Mouse (Mus musculus): Measurements from ENCODE around the gene Jam2.

Jam2 gene

DNA sequence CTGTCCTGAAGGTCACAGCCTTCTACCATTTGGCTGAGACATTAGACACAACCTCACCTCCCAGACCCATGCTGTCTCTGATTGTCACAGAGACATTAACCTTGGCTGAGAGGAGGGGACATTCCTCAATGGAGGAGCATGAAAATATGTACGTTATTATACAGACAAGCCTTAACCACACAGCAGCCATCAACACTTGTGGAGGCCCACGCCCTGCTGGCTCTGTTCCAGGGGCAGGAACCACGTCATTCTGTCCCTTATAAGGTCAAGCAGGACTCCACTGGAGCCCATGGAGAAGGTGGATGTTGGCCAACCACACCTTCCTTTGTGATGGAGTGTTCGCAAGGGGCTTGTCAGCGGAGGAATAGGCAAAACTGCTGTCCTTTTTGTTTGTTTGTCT is 5.8 kb downstream of the Jam2 start:
- no peak for DNase-seq (ENCODE audit: low spot score in 2 of 2)

DNA sequence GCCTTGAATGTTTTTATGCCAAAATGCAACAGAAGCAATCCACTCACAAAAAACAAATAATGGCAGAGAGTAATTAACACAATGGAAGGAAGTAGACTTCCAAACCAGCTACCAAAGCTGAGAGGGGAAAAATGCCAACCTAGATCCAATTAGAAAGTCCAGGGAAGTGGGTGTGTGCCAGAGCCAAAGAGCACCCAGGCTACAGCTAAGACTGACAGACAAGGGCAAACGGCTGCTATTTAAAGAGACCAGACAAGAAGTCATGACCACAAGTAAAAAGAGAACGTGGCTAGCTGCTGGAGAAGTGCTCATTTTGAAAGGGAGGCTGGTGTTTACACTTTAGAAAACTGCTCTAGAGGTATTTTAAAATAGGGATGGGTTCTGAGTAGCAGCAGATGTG is 9.4 kb downstream of the Jam2 start:
- DNase-seq (ENCODE audit: low spot score in 2 of 2), result no peak

DNA sequence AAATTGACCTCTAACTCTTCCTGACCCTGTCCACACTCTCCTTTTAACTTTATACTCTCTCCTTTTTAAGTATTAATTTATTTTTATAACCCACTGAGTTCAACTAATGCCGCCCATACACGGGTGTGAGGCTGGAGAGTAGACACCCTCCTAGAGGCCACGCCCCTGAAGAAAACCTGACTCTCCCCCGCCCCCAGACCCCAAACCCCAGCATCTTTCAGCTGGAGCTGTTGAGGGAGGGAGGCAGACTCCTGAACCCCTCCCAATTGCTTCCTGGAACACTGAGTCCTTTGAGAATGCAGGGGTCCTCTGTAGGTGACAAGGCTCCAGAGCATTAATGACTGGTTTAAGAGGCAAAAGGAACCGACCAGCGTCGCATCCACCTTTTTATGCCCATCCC is 11.0 kb downstream of the Jam2 start:
- DNase-seq (ENCODE audit: low spot score in 2 of 2), result no peak

DNA sequence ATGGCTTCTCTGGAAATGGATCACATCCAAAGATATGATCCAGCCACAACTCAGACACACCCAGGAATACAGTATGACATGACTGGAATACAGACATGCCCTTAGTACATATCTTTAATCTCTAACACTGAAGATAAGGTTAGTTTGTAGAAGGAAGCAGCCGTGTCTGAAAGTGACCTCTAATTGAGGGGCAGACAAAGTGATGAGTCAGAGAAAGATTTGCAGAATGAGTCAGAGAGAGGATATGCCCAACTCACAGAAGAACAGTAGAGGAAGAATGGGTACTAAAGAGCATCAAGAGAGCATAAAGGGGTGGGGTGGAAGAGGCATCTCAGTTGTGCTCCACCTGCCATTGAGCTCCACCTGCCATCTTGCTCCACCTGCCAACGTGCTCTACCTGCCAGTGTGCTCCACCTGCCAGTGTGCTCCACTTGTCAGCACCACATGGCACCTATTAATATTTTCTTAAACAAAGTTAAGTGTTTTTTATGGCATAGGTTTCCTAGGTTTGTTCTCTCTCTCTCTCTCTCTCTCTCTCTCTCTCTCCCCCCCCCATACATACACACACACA is 16.8 kb downstream of the Jam2 start:
- no peak for DNase-seq (ENCODE audit: low spot score in 2 of 2)

DNA sequence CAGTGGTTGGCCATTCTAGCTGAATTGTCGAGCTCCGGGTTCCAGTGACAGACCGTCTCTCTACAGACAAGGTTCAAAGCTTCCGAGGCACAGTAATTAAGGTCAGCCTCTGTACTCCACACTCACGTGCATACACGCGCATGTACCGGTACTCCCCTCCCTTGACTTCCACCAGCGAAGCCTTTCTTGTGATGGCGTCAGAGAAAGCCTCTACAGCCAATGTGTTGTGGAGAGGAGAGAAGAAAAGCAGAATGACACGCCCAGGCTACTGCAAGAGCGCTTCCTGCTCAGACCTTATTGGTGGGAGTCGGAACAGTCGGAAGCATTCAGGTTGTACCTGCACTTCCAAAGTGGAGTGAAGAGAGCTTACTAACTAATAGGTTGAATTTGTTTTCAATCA is 19.5 kb downstream of the Jam2 start:
- DNase-seq (ENCODE audit: low spot score in 2 of 2), result no peak

DNA sequence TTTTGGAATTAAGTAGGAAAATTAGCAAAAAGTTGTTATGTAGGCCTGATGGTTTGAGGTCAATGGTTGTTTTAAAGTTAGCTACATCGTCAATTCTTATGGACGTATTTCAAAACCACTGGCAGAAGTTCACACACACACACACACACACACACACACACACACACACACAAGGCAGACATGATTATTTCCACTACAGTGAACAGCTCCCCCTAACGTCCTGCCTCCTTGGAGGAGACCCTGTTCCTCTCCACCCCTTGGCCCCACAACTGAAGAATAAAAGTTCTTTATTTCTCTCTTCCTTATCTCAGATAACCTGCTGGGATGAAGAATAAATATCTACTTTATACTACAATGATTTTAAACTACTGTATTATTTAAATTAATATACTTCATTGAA is 21.4 kb downstream of the Jam2 start:
- no peak for DNase-seq (ENCODE audit: low spot score in 2 of 2)

DNA sequence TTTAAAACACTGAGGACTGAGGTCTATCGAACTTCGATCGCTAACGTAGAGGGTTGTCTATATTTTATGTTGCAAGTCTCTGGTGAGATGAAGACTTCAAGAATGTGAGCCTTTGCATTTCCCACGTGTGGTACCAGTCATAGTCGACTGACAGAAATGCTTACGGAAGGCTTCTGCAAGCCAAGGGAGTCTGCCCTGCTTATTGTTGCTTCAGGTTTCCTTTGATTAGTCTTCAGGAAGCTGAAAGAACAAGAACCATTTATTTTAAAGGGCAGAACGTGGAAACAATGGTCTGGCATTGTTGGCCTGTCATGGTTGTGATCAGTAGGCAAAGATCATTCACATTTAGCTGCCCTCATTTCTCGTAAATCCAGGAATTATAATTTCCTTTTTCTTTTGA is 22.8 kb downstream of the Jam2 start:
- no peak for DNase-seq (ENCODE audit: low spot score in 2 of 2)

DNA sequence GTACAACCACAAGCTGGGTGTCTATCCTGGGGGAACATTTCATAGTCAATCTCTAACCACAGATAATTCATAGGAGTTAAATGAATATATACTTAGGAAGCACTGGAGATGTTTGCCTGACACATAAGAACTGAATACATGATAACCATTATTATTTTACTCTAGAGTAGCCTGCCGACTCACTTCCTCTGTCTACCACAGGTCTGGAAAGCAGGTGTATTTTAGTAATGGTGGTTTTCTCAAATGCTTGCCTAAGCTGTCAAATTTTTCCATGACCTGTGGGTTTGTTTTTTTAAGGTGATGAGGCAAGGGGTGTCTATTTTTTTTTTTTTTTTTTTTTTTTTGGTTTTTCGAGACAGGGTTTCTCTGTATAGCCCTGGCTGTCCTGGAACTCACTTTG is 26.1 kb downstream of the Jam2 start:
- DNase-seq (ENCODE audit: low spot score in 2 of 2), result no peak

DNA sequence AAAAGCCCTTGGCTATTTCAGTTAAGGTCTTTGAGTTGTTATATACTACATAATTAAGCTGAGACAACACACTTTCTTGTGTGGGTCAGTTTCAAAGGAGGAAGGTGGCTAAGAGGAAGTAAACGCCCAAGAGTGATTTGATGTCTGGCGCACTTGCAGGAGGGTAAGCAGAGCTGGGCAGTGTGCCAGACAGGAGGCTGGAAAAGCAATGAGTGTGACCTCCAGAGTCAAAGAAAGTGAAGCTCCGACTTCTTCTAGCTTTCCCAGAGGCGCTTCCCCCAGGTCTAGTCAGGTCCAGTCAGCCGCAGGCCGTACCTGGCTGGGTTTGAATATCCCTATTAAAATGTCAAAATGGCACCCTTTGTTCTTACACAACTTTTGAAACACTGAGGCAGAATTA is 28.3 kb downstream of the Jam2 start:
- no peak for DNase-seq (ENCODE audit: low spot score in 2 of 2)

DNA sequence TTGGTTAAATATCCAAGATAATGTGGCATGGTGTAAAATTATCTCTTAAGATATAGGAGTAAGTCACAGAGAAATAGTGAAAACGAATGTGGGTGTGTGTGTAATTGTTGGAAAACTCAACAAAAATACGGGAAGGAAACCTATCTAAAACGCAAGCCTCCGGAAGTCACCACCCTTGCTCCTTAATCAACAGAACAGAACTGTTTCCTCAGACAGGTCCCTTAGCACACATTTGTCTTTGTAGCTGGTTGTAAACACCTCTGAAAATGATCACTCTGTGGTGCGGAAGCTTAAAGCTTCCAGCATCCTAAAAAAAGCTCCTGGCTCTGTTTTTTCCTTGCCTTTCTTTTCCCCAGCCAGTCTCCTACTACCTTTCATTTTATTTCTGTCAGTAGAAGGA is 30.9 kb downstream of the Jam2 start:
- no peak for DNase-seq (ENCODE audit: low spot score in 2 of 2)

DNA sequence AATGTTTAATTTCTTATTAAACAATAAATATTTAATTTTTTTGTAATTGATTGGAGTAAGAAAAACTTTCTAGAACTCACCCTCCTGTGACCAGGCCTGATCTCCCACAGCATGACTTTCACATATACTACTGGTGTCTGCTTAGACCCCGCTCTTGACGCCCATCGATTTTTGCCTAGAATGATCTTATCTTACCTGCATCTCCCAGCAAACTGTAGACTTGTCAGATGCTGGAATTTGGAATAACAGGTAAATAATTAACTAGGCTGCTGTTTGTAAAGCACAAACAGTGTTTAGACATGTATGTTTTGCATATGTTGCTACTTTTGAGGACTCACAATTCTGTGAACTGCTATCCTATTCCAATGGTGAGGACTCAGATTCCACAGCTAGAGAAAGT is 32.3 kb downstream of the Jam2 start:
- DNase-seq (ENCODE audit: low spot score in 2 of 2), result no peak

DNA sequence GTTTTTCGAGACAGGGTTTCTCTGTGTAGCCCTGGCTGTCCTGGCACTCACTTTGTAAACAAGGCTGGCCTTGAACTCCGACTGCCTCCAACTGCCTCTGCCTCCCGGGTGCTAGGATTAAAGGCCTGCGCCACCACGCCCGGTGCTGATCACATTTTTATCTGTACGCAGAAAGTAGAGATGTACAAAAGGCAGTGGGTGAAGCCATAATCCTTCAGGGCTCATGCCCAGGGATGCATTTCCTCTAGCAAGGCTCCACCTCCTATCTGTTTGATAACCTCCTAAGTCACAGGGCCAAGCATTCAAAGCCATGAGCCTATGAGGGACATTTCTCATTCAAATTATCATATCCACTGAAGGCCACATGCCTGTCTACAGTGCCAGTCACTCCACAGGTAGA is 34.0 kb downstream of the Jam2 start:
- DNase-seq (ENCODE audit: low spot score in 2 of 2), result no peak

DNA sequence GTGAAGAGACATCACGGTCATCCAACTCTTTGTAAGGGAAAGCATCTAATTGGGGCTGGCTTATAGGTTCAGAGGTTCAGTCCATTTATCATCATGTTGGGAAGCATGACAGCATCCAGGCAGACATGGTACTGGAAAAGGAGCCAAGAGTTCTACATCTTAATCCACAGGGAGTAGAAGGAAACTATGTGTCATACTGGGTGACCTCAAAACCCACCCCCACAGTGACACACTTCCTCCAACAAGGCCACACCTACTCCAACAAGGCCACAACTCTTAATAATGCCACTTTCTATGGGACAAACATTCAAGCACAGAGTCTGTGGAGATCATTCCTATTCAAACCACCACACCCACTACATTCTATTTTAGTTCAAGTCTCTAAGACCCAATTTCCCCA is 36.3 kb downstream of the Jam2 start:
- no peak for DNase-seq (ENCODE audit: low spot score in 2 of 2)

DNA sequence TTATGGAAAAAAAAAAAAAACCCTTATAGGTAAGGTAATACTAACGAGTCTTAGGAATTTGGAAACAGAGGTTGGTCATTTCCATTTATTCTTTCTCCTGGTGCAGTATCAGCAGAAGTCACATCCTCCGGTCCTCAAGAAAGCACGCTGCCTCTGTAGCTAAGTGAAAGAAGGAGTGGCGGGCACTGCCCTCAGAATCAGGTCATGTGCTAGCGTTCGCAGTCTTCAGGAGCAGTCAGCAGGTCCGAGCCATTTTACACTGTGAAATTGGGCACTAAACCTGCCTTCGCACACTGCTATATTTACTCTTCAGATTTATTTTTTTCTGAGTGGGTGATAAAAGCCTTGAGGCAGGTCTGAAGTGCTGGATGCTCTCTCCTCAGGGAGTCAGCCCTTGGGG is 39.9 kb downstream of the Jam2 start:
- DNase-seq (ENCODE audit: low spot score in 2 of 2), result no peak

DNA sequence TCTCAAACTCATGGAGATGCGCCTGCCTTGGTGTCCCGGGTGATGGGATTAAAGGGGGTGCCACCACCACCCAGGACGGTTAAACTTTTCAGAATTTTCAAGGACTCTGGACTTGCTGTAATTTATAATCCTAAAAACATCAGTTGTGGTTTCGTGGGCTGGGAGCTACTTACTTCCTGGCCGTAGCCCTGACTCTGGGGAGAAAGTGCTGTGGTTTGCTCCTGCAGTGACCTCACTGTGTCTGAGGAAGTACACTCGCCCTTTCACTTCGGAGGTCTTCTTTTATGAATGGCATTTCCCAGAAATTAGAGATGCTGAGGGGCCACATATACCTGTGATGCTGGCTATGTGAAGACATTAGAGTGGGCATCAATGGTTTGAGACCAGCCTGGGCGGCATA is 40.6 kb downstream of the Jam2 start:
- no peak for DNase-seq (ENCODE audit: low spot score in 2 of 2)

DNA sequence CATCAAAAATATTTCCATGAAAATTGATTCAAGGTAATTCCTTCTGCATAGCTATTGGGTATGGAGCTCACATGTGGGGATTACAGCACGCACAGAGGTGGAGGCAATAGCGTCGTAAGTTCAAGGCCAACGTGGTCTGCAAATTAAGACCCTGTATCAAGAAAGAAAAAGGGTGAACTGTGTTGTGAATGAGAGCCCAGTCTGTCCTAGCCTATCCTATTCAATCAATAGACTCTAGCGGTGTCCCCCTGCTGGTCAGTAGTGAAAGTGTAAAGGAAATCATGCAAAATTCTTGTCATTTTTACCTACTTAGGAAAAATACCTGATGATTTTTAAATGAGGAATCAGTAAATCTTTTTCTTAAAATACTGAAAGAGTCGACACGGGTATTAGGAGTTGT is 43.5 kb downstream of the Jam2 start:
- peak; percentile 42 to 68 for DNase-seq (ENCODE audit: low spot score in 2 of 2)

DNA sequence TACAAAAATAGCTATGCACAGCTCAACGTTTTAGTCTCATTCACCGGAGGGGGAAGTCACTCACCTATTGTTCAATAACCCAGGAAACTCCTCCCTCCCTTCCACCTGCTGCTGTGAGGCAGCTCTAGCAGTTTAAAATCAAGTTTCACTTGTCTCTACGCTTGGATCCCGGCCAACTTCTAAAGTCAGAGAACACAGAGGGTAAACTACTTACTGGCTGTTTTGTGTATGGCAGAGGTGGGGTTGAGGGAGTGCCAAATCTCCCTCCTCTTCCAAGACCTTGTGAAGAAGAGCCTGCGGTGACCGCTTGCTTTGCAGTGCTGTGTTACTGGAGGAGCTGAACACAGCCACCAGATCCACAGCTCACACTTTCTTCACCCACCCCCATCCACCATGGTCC is 51.1 kb downstream of the Jam2 start:
- DNase-seq (ENCODE audit: low spot score in 2 of 2), result no peak

DNA sequence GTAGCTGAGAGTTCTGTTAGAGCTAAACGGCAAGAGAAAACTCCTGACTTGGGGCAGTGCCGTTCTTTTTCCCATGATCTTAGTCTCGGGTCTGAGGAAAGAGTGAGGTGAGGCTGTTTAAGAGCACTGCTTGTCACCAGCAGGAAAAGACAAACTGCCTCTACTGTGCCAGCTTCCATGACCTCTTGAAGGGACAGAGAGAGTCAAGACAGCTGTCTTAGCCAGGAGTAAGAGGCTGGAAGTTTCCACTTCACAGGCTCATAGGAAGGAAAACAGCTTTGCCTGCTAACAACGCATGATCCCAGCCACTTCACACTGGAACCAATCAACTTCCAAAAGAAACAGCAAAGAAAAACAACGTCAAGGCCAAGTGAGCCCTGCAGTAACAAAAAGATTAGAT is 57.8 kb downstream of the Jam2 start:
- DNase-seq (ENCODE audit: low spot score in 2 of 2), result no peak

DNA sequence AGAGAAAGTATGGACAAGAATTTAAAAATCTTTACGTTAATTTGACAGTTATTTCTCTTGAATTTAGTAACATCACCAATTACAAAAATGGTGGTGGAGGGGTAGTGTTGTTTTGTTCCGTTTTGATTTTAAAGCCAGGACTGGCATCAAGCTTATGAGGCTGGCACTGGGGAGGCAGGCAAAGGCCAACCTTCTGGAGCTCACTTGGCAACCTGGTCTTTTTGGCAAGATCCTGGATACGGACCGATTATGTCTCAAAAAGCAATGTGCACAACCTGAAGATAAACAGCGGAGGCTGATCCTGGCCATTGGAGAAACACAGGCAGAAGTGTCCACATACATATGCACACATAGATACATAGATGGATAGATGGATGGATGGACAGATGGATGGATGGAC is 58.8 kb downstream of the Jam2 start:
- no peak for DNase-seq (ENCODE audit: low spot score in 2 of 2)

DNA sequence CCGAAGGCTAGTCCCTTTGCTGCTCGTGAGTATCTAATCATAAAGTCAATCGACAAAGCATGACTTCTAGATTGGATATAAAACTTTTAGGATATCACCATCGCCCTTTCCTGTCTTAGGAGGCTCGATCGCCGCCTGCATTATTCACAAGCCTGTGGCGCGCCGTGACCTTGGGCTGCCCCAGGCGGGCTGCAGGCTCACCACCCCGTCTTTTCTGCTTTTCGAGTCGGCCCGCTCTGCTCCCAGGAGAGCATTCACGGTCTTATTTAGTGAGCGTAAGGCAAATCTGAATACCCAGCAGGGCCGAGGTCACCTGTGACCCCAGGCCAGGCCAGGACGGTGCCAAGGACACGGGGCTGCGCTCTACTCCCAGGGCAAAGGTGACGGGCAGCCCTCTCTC is 60.4 kb downstream of the Jam2 start:
- no peak for DNase-seq (ENCODE audit: low spot score in 2 of 2)

DNA sequence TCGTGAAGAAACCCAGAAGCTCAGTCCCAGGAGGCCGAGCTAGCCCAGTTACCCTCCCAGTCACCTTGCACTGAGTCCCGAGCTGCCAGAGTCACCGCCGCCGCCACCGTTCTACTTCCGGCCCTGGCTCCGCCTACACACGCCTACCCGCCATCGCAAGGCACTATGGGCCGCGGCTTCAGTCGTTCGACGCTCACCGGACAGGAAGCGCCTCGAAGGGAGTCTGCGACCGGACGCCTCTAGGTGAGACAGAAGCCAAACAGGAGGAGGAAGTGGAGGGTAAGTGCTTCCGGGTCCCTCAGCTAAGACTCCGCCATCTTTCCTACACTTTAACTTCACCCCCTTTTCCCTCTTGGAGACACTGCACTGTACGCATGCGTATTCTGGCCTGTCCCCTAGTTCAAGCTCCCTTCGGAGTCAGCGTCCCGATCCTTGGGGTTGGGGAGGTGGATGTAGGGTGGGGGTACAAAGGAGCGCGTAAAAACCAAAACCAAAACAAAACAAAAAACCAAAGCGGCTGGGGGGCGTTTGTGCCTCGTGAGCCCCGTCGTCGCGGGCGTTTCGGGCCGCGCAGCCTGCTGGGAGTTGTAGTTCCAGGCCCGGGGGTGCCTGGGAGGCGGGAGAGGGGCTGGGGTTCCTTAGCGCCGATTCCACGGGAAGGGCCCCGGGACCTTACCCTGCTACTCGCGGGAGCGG is 61.0 kb downstream of the Jam2 start, which contains the start of gene Gabpa:
Gene Gabpa (plus strand): TSS at position 181 of the 696 bp plus-strand sequence.
- peak; percentile 90 to 92 for DNase-seq (ENCODE audit: low spot score in 2 of 2)

DNA sequence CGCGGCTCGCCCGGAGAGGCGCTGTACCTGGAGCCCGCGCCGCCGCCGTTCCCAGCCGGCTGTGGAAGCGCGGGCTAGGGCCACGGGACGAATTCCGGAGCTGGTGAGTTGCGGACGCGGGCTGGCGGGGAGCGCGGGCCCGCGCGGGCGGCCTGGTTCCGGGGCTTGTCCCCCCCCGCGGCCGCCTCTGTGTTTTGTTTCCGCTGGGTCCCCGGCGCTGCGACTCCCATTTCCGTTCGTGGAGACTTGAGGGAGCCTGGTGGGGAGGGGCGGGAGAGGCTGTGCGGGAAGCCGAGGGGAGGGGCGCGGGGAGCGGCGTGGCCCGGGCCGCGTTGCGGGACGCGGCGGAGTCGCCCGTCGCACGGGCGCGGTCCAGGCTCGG is 61.5 kb downstream of the Jam2 start, which contains the start of gene Atp5j:
Gene Atp5j (minus strand): TSS at position 185 of the 382 bp plus-strand sequence.
- DNase-seq (ENCODE audit: low spot score in 2 of 2), result peak; percentile 84 to 87

DNA sequence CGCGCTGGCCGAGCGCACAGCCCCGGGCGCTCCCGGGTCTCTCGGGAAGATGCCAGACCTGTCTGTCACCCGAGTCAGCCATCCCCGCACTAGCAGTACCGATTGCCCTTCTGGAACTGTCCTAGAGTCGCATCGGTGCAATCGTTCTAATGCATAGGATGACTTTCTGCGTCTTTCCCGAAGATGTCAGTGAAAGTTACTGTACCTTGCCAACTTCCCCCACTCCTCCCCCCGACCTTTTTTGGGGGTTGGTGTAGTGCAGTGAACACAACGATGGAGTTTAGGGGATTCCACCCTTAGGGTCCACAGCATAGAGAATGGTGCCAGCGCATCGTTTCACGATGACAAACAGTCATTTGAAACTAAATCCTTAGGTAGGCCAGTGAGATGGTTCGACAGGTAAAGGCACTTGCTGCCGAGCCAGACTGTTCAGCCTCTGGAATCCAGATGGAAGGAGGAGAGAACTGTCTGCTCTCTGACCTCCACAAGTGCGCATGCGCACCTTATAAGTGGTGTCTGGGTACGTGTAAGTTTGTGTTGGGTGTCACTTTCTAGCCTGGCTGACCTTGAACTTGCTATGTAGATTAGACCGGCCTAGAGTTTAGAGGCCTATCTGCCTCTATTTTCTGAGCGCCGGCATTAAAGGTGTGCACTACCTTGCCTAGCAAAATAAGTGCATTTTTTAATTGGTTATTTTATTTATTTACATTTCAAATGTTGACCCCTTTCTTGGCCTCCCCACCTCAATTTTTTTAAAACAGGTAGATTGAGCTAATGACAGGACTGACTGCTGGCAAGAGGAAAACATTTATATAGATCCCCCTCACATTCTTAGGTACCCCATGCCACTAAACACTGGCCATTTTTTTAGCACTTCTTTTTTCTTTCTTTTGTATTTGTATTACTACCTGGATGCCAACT is 62.2 kb downstream of the Jam2 start:
- peak; percentile 30 to 40 for DNase-seq (ENCODE audit: low spot score in 2 of 2)
